Mouse (Mus musculus): ENCODE data around the gene Col1a2. TPM values are rescaled to one million over a fixed set of nuclear protein-coding genes. Genes with fewer than 3 reads are reported as not detected.

Col1a2 gene
- polyA plus RNA-seq, 1 experiment from 2014 or later: 85.5 TPM

Other genes with a start within 250 kb of the Col1a2 start
- 17.4 and 18.1 TPM in 2 replicates for gene Casd1, start 96.0 kb downstream of the Col1a2 start, polyA plus RNA-seq (2016; fragmentation: Nextera tagmentation; extraction: Ambion mirVana)
- gene Sgce, start 242.4 kb downstream of the Col1a2 start, polyA plus RNA-seq (2016; fragmentation: Nextera tagmentation; extraction: Ambion mirVana): 17.9 and 18.6 TPM in 2 replicates
- 5.2 and 5.7 TPM in 2 replicates for gene Peg10, start 242.5 kb downstream of the Col1a2 start, polyA plus RNA-seq (2016; fragmentation: Nextera tagmentation; extraction: Ambion mirVana)